9 mouse cellular contexts compared by ENCODE assay signal in the genomic region with DNA sequence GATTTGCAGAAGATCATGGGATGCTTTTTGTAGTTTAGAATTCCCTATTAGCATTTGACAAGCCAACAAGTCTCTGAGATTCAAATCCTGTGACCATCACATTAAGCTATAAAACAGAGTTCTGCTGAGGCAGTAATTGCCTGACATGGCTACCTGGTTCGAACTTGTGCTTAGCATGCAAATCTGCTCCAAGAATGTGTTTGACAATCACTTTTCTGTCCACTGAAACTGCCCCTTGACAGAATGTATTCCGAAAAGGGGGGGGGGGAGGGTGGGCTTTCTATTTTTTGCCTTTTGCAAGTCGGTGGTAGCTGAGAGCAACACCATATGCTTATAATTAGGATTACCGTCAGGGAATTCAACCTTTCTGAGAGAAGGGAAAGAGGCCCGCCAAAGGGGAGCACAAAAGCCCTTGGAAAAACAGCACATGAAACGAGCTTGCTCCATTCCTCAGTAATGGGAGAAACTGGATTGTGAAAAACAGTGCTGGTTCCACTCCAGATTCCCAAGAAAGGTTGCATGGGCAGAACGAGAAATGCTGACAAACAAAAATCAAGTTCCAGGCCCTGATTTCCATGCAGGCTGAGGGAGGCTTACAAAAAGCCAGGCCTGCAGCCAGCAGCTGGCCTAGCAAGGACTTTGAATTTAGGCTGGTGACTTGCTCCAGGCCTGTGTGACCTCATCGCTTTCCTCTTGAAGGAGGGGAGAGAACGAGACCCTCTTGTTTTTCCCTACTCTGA.
A peak's percentile ranks its signal among the peaks of the same experiment; 100 is the strongest.
DNase-seq lines count a peak whose midpoint lies in the region; ATAC-seq and TF ChIP-seq lines count a peak whose summit lies in the region.
"Had no signal": no experiment of that assay in that cellular context is flagged by ENCODE, and none has a peak within 500 bp of the region (broad histone marks: within the 10 kb centered on the region; RNA-seq: fewer than 3 reads in every experiment).

No protein-coding gene starts in this region.

- no peak for ATAC-seq in kidney, postnatal 0 days (replicated peaks; ENCODE audit: low FRiP score, low read depth)
- peak; percentile 71; the same call in 1 of the 2 replicates for ATAC-seq in limb, embryonic 15.5 days (ENCODE audit: insufficient number of reproducible peaks, low FRiP score, low TSS enrichment, low read depth)
- no peak for ATAC-seq in erythroblast, adult 5-6 weeks (replicated peaks; ENCODE audit: low FRiP score, poor library complexity, severe bottlenecking)

- 32% methylated on average over 9 of the region's 9 CpGs for WGBS in kidney, postnatal 0 days
- WGBS in limb, embryonic 15.5 days, result 16% methylated on average over 9 of the region's 9 CpGs

- H3K27ac ChIP-seq in kidney, postnatal 0 days, result no peak overlapping the region
- H3K27ac ChIP-seq in limb, embryonic 15.5 days, result peak overlapping the region; percentile 82

- H3K27me3 ChIP-seq in kidney, postnatal 0 days (ENCODE audit: insufficient read depth, low read length), result no peaks in the 10 kb centered on the region
- no peaks in the 10 kb centered on the region for H3K27me3 ChIP-seq in limb, embryonic 15.5 days
- H3K27me3 ChIP-seq: megakaryocyte, embryonic 14.5 days had no signal

- no peaks in the 10 kb centered on the region for H3K36me3 ChIP-seq in kidney, postnatal 0 days (ENCODE audit: insufficient read depth, low read length)
- no peaks in the 10 kb centered on the region for H3K36me3 ChIP-seq in limb, embryonic 15.5 days

- H3K4me3 ChIP-seq in kidney, postnatal 0 days (replicated peaks; ENCODE audit: low read depth, low read length), result no peak overlapping the region
- H3K4me3 ChIP-seq in limb, embryonic 15.5 days, result no peak overlapping the region
- H3K4me3 ChIP-seq: megakaryocyte, embryonic 14.5 days had no signal

- DNase-seq in urinary bladder, postnatal 14 days (ENCODE audit: low spot score), result peak; percentile 6
- no peak for DNase-seq in urinary bladder, postnatal 10 days (ENCODE audit: low spot score)
- peak; percentile 6 to 26 for DNase-seq in frontal cortex, postnatal 36 days (ENCODE audit: low spot score in 2 of 2)
- DNase-seq in kidney, postnatal 0 days (ENCODE audit: low spot score), result peak; percentile 21
- peak; percentile 7 for DNase-seq in retina, embryonic 14.5 days (ENCODE audit: low spot score)
- no peak for DNase-seq in thymus, postnatal 10 days (ENCODE audit: low spot score in 2 of 2)

- no peaks in the 10 kb centered on the region for H3K9me3 ChIP-seq in kidney, postnatal 0 days (replicated peaks; ENCODE audit: low read length)
- no peaks in the 10 kb centered on the region for H3K9me3 ChIP-seq in limb, embryonic 15.5 days
- H3K9me3 ChIP-seq: megakaryocyte, embryonic 14.5 days had no signal

- no peak overlapping the region for H3K9ac ChIP-seq in kidney, postnatal 0 days (ENCODE audit: low read depth, low read length)
- no peak overlapping the region for H3K9ac ChIP-seq in limb, embryonic 15.5 days

- TF ChIP-seq CTCF in kidney, postnatal 0 days (IDR thresholded peaks at IDR 0.05; ENCODE audit: low read depth), result no peak

- H3K4me1 ChIP-seq in kidney, postnatal 0 days (replicated peaks; ENCODE audit: insufficient read depth, low read length), result 0 out of 2 replicates have a peak, but pooled peaks cover 4% of the 10 kb centered on the region
- peaks cover 6% of the 10 kb centered on the region for H3K4me1 ChIP-seq in limb, embryonic 15.5 days
- H3K4me1 ChIP-seq: megakaryocyte, embryonic 14.5 days had no signal

- H3K4me2 ChIP-seq in kidney, postnatal 0 days (ENCODE audit: low read length), result no peak overlapping the region
- H3K4me2 ChIP-seq in limb, embryonic 15.5 days, result no peak overlapping the region

Comparison
In these comparisons a context has a peak if more than half of its experiments do, and no peak if none do; other contexts are left out.
1. DNase-seq: peak in urinary bladder, postnatal 14 days (single experiment), frontal cortex, postnatal 36 days (2 of 2), kidney, postnatal 0 days (single experiment) and retina, embryonic 14.5 days (single experiment); none in urinary bladder, postnatal 10 days (single experiment) and thymus, postnatal 10 days (0 of 2).